Mouse (Mus musculus): ENCODE measurements around the gene Aldh5a1.
A peak's percentile ranks its signal among the peaks of the same experiment; 100 is the strongest.

Aldh5a1 gene

DNA sequence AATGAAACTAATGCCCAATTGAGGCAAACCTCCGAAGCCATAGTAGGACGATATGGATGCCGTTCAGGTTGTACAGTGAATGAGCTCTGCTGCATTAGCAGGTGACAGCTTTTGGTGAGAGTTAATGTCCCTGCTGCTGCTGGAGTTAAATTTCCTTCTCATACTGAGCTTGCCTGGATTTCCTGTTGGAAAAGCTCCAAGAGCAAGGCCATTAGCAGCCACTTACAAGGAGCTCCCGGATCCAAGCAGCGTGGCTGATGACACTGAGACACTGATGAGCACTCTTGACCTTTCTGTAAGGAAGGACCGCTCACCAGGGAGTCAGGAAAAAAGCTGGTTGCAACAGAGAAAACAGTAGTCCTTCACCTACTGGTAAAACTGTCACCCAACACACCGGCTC, 75.4 kb downstream of the Aldh5a1 start:
- peak; percentile 5 for DNase-seq

GRCm38 (mm10) chr13:24861084-24861483, 76.4 kb downstream of the Aldh5a1 start:
- no peak for DNase-seq

GRCm38 (mm10) chr13:24859115-24859514, 78.3 kb downstream of the Aldh5a1 start:
- no peak for DNase-seq

Data from lung, postnatal 36 days (tissue).